Mouse (Mus musculus): ENCODE data around the gene Fam219a.

GRCm38 (mm10) chr4:41471384-41471689 is 98.0 kb downstream of the Fam219a start:
- TF ChIP-seq CTCF (IDR thresholded peaks at IDR 0.05; ENCODE audit: low read depth) = no peak
- no peak for TF ChIP-seq EP300 (IDR thresholded peaks at IDR 0.05; ENCODE audit: low read depth)

All from liver, postnatal 0 days (tissue).